Mouse (Mus musculus): ENCODE measurements at regions not wholly inside any gene's neighbourhood (a gene's known extent, or its start where the extent isn't known, plus 50 kb on each side); places are given as distances from the start of the nearest gene placed in this dataset.

GRCm38 (mm10) chr11:71388411-71388810 is 157.9 kb upstream of the Nlrp1b start:
- TF ChIP-seq CTCF (IDR thresholded peaks at IDR 0.05; ENCODE audit: low read depth, low read length) (no peak), POLR2A (IDR thresholded peaks at IDR 0.05; ENCODE audit: borderline replicate concordance, low read depth, low read length) (no peak)
- no peak overlapping the region for H3K4me3 ChIP-seq (ENCODE audit: insufficient read depth, low read length)
- no peak overlapping the region for H3K27ac ChIP-seq (ENCODE audit: insufficient read depth, low read depth, low read length)
- H3K4me1 ChIP-seq (ENCODE audit: control insufficient read depth, insufficient read depth, low read length): no peaks in the 10 kb centered on the region

- Histone ChIP-seq H3K4me3 (ENCODE audit: insufficient read depth, low read length) (no peak overlapping the region), H3K4me1 (ENCODE audit: control insufficient read depth, insufficient read depth, low read length) (no peaks in the 10 kb centered on the region), H3K27ac (ENCODE audit: insufficient read depth, low read depth, low read length) (no peak overlapping the region)
- TF ChIP-seq POLR2A (IDR thresholded peaks at IDR 0.05; ENCODE audit: borderline replicate concordance, low read depth, low read length): no peak
- TF ChIP-seq CTCF (IDR thresholded peaks at IDR 0.05; ENCODE audit: low read depth, low read length): no peak
Measured at GRCm38 (mm10) chr11:71389659-71390058, 159.1 kb upstream of the Nlrp1b start.

- H3K27ac ChIP-seq (ENCODE audit: insufficient read depth, low read depth, low read length): no peak overlapping the region
- TF ChIP-seq POLR2A (IDR thresholded peaks at IDR 0.05; ENCODE audit: borderline replicate concordance, low read depth, low read length) (no peak), CTCF (IDR thresholded peaks at IDR 0.05; ENCODE audit: low read depth, low read length) (no peak)
- H3K4me1 ChIP-seq (ENCODE audit: control insufficient read depth, insufficient read depth, low read length): no peaks in the 10 kb centered on the region
- no peak overlapping the region for H3K4me3 ChIP-seq (ENCODE audit: insufficient read depth, low read length)
Measured at GRCm38 (mm10) chr11:71390151-71390550, 159.6 kb upstream of the Nlrp1b start.

GRCm38 (mm10) chr11:71390616-71391015 is 160.1 kb upstream of the Nlrp1b start:
- TF ChIP-seq POLR2A (IDR thresholded peaks at IDR 0.05; ENCODE audit: borderline replicate concordance, low read depth, low read length) (no peak), CTCF (IDR thresholded peaks at IDR 0.05; ENCODE audit: low read depth, low read length) (no peak)
- no peak overlapping the region for H3K27ac ChIP-seq (ENCODE audit: insufficient read depth, low read depth, low read length)
- H3K4me1 ChIP-seq (ENCODE audit: control insufficient read depth, insufficient read depth, low read length): no peaks in the 10 kb centered on the region
- no peak overlapping the region for H3K4me3 ChIP-seq (ENCODE audit: insufficient read depth, low read length)

GRCm38 (mm10) chr11:71393406-71393805 is 162.9 kb upstream of the Nlrp1b start:
- Histone ChIP-seq H3K4me3 (ENCODE audit: insufficient read depth, low read length) (no peak overlapping the region), H3K27ac (ENCODE audit: insufficient read depth, low read depth, low read length) (no peak overlapping the region), H3K4me1 (ENCODE audit: control insufficient read depth, insufficient read depth, low read length) (no peaks in the 10 kb centered on the region)
- TF ChIP-seq CTCF (IDR thresholded peaks at IDR 0.05; ENCODE audit: low read depth, low read length): no peak
- TF ChIP-seq POLR2A (IDR thresholded peaks at IDR 0.05; ENCODE audit: borderline replicate concordance, low read depth, low read length): no peak

- no peak for TF ChIP-seq POLR2A (IDR thresholded peaks at IDR 0.05; ENCODE audit: borderline replicate concordance, low read depth, low read length)
- TF ChIP-seq CTCF (IDR thresholded peaks at IDR 0.05; ENCODE audit: low read depth, low read length): no peak
- H3K4me1 ChIP-seq (ENCODE audit: control insufficient read depth, insufficient read depth, low read length): no peaks in the 10 kb centered on the region
- no peak overlapping the region for H3K4me3 ChIP-seq (ENCODE audit: insufficient read depth, low read length)
- H3K27ac ChIP-seq (ENCODE audit: insufficient read depth, low read depth, low read length): no peak overlapping the region
Measured at GRCm38 (mm10) chr11:71395023-71395422, 164.5 kb upstream of the Nlrp1b start.

GRCm38 (mm10) chr11:71395631-71396030 is 165.1 kb upstream of the Nlrp1b start:
- H3K27ac ChIP-seq (ENCODE audit: insufficient read depth, low read depth, low read length): no peak overlapping the region
- TF ChIP-seq CTCF (IDR thresholded peaks at IDR 0.05; ENCODE audit: low read depth, low read length) (no peak), POLR2A (IDR thresholded peaks at IDR 0.05; ENCODE audit: borderline replicate concordance, low read depth, low read length) (no peak)
- no peak overlapping the region for H3K4me3 ChIP-seq (ENCODE audit: insufficient read depth, low read length)
- H3K4me1 ChIP-seq (ENCODE audit: control insufficient read depth, insufficient read depth, low read length): no peaks in the 10 kb centered on the region

- TF ChIP-seq POLR2A (IDR thresholded peaks at IDR 0.05; ENCODE audit: borderline replicate concordance, low read depth, low read length) (no peak), CTCF (IDR thresholded peaks at IDR 0.05; ENCODE audit: low read depth, low read length) (no peak)
- no peaks in the 10 kb centered on the region for H3K4me1 ChIP-seq (ENCODE audit: control insufficient read depth, insufficient read depth, low read length)
- H3K27ac ChIP-seq (ENCODE audit: insufficient read depth, low read depth, low read length): no peak overlapping the region
- no peak overlapping the region for H3K4me3 ChIP-seq (ENCODE audit: insufficient read depth, low read length)
Measured at GRCm38 (mm10) chr11:71400351-71400750, 169.8 kb upstream of the Nlrp1b start.

- Histone ChIP-seq H3K27ac (ENCODE audit: insufficient read depth, low read depth, low read length) (no peak overlapping the region), H3K4me1 (ENCODE audit: control insufficient read depth, insufficient read depth, low read length) (no peaks in the 10 kb centered on the region), H3K4me3 (ENCODE audit: insufficient read depth, low read length) (no peak overlapping the region)
- TF ChIP-seq POLR2A (IDR thresholded peaks at IDR 0.05; ENCODE audit: borderline replicate concordance, low read depth, low read length) (no peak), CTCF (IDR thresholded peaks at IDR 0.05; ENCODE audit: low read depth, low read length) (no peak)
Measured at GRCm38 (mm10) chr11:71401411-71402276, 171.1 kb upstream of the Nlrp1b start.

- H3K4me3 ChIP-seq (ENCODE audit: insufficient read depth, low read length): no peak overlapping the region
- H3K27ac ChIP-seq (ENCODE audit: insufficient read depth, low read depth, low read length): no peak overlapping the region
- H3K4me1 ChIP-seq (ENCODE audit: control insufficient read depth, insufficient read depth, low read length): no peaks in the 10 kb centered on the region
- TF ChIP-seq POLR2A (IDR thresholded peaks at IDR 0.05; ENCODE audit: borderline replicate concordance, low read depth, low read length): no peak
- no peak for TF ChIP-seq CTCF (IDR thresholded peaks at IDR 0.05; ENCODE audit: low read depth, low read length)
Measured at GRCm38 (mm10) chr11:71404361-71404760, 173.8 kb upstream of the Nlrp1b start.
